Mouse (Mus musculus): ENCODE measurements at regions not wholly inside any gene's neighbourhood (a gene's known extent, or its start where the extent isn't known, plus 50 kb on each side); places are given as distances from the start of the nearest gene placed in this dataset.

DNA sequence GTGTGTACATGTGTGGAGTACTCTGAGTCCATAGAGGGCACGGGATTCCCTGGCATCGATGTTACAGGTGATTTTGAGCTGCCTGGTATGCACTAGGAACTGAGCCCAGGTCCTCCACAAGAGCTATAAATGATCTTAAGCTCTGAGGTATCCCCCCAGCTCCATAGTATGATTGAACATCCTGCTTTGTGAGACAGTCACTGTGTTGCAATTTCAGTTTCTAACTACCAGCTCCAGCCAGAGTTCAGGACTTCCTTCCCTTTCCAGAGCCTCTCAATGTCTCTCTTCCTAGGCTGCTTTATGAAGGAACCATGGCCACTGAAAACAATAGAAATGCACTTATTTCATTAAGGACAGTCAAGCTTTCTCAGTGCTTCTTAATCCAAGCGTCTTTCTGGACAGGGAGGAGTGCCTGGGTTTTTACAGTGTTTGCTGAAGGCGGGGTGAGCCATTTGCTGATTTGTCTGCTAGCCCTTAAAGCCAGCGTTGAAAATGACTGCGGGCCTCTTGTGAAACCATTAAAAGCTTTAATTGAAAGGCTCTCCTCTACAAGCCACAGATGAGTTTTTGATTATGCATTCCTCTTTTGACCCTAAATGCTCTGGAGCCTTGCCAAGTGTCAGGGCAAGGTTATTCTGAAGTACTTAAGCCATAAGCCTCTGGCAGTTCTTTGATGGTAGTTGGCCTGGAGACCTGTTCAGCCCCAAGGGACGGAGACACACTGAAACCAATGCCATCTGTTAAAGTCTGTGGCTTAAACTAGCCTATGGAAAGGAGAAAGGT, 155.1 kb upstream of the Pfn2 start:
- TF ChIP-seq CTCF (IDR thresholded peaks at IDR 0.05; ENCODE audit: extremely low read depth, insufficient read length, insufficient replicate concordance, low read depth, low read length) (no peak), POLR2A (IDR thresholded peaks at IDR 0.05; ENCODE audit: low read depth, low read length) (no peak)

Data from small intestine, adult 2 months (tissue).